22 mouse cellular contexts compared by ENCODE assay signal in genomic region chr2:158071633-158071995, GRCm38 (mm10). TPM values are rescaled to one million over a fixed set of nuclear protein-coding genes. Genes with fewer than 3 reads are reported as not detected.
DNase-seq lines count a peak whose midpoint lies in the region; ATAC-seq and TF ChIP-seq lines count a peak whose summit lies in the region.
"Had no signal": no experiment of that assay in that cellular context is flagged by ENCODE, and none has a peak within 500 bp of the region (broad histone marks: within the 10 kb centered on the region; RNA-seq: fewer than 3 reads in every experiment).

No protein-coding gene starts in this region.

- no peaks in the 10 kb centered on the region for H3K9me3 ChIP-seq in heart, embryonic 14.5 days (ENCODE audit: control insufficient read depth, low read length)
- H3K9me3 ChIP-seq in liver, postnatal 0 days (ENCODE audit: low read length): no peaks in the 10 kb centered on the region
- H3K9me3 ChIP-seq in liver, embryonic 11.5 days (ENCODE audit: control insufficient read depth, low read length): no peaks in the 10 kb centered on the region
- H3K9me3 ChIP-seq in stomach, embryonic 15.5 days: no peaks in the 10 kb centered on the region
- H3K9me3 ChIP-seq: embryonic facial prominence, embryonic 12.5 days; forebrain, embryonic 15.5 days; hindbrain, embryonic 15.5 days; limb, embryonic 10.5 days; liver, embryonic 13.5 days; lung, embryonic 15.5 days; neural tube, embryonic 15.5 days had no signal

- H3K9ac ChIP-seq in heart, embryonic 14.5 days (ENCODE audit: low read length): peak overlapping the region; percentile 26; the same call in 1 of the 2 replicates
- no peak overlapping the region for H3K9ac ChIP-seq in liver, postnatal 0 days (replicated peaks)
- H3K9ac ChIP-seq in liver, embryonic 11.5 days (ENCODE audit: low read depth, low read length): no peak overlapping the region
- no peak overlapping the region for H3K9ac ChIP-seq in stomach, embryonic 15.5 days
- H3K9ac ChIP-seq: embryonic facial prominence, embryonic 12.5 days; forebrain, embryonic 15.5 days; hindbrain, embryonic 15.5 days; liver, embryonic 13.5 days; lung, embryonic 15.5 days; neural tube, embryonic 15.5 days had no signal

- TF ChIP-seq CTCF in gastrocnemius, adult 2 months (IDR thresholded peaks at IDR 0.05): no peak
- TF ChIP-seq CTCF in liver, postnatal 0 days (IDR thresholded peaks at IDR 0.05; ENCODE audit: low read depth): no peak

- no peak for DNase-seq in gastrocnemius, adult 2 months
- DNase-seq in gastrocnemius, postnatal 36 days: no peak
- no peak for DNase-seq in heart, adult 9 months (ENCODE audit: low spot score in 2 of 2)
- DNase-seq in liver, postnatal 0 days: no peak
- DNase-seq in liver, embryonic 11.5 days (ENCODE audit: low spot score): no peak
- DNase-seq in right cerebral cortex, adult 2 months (ENCODE audit: low spot score in 2 of 2): no peak
- DNase-seq: cerebellum, adult 9-11 months; liver, embryonic 13.5 days; right cerebral cortex, postnatal 14 days; thymus, postnatal 25 days had no signal

- peak overlapping the region; percentile 49; the same call in 1 of the 2 replicates for H3K27ac ChIP-seq in gastrocnemius, adult 2 months
- H3K27ac ChIP-seq in heart, embryonic 14.5 days (replicated peaks in 1 of 2; ENCODE audit: control insufficient read depth in 1 of 2, insufficient read depth in 1 of 2, low read depth in 2 of 2, low read length in 2 of 2): peak overlapping the region; percentile 64 to 85
- peak overlapping the region; percentile 85 for H3K27ac ChIP-seq in liver, postnatal 0 days (ENCODE audit: low read depth)
- H3K27ac ChIP-seq in liver, embryonic 11.5 days (ENCODE audit: low read depth, low read length): no peak overlapping the region
- 0 out of 2 replicates have a peak overlapping the region, but pooled peaks have one; percentile 16 for H3K27ac ChIP-seq in stomach, embryonic 15.5 days
- H3K27ac ChIP-seq: embryonic facial prominence, embryonic 12.5 days; forebrain, embryonic 15.5 days; hindbrain, embryonic 15.5 days; left cerebral cortex, adult 2 months; limb, embryonic 10.5 days; liver, embryonic 13.5 days; lung, embryonic 15.5 days; neural tube, embryonic 15.5 days had no signal

- ATAC-seq in heart, embryonic 14.5 days (ENCODE audit: insufficient number of reproducible peaks, insufficient read depth, low FRiP score, low read depth): no peak
- no peak for ATAC-seq in liver, postnatal 0 days
- no peak for ATAC-seq in liver, embryonic 11.5 days (replicated peaks; ENCODE audit: low FRiP score)
- ATAC-seq in stomach, embryonic 15.5 days (ENCODE audit: insufficient read depth, low FRiP score, low read depth): no peak
- ATAC-seq: activated CD4-positive, CD25-positive, alpha-beta regulatory T cell, adult 4 months; forebrain, embryonic 15.5 days; midbrain, embryonic 16.5 days had no signal

- no peak overlapping the region for H3K4me3 ChIP-seq in gastrocnemius, adult 2 months
- no peak overlapping the region for H3K4me3 ChIP-seq in heart, embryonic 14.5 days (ENCODE audit: control insufficient read depth in 1 of 2, insufficient read depth in 1 of 2, low read depth in 1 of 2, low read length in 2 of 2)
- no peak overlapping the region for H3K4me3 ChIP-seq in liver, postnatal 0 days (ENCODE audit: low read depth, low read length)
- H3K4me3 ChIP-seq in liver, embryonic 11.5 days (ENCODE audit: low read depth, low read length): no peak overlapping the region
- H3K4me3 ChIP-seq in stomach, embryonic 15.5 days (replicated peaks): no peak overlapping the region
- H3K4me3 ChIP-seq: embryonic facial prominence, embryonic 12.5 days; erythroblast, embryonic 14.5 days; forebrain, embryonic 15.5 days; hindbrain, embryonic 15.5 days; left cerebral cortex, adult 2 months; limb, embryonic 10.5 days; liver, embryonic 13.5 days; lung, embryonic 15.5 days; neural tube, embryonic 15.5 days had no signal

- peaks cover 85% of the 10 kb centered on the region for H3K36me3 ChIP-seq in heart, embryonic 14.5 days (ENCODE audit: control insufficient read depth, insufficient read depth, low read length)
- peaks cover 50% of the 10 kb centered on the region for H3K36me3 ChIP-seq in liver, postnatal 0 days (replicated peaks; ENCODE audit: insufficient read depth, low read length)
- peaks cover 40% of the 10 kb centered on the region for H3K36me3 ChIP-seq in liver, embryonic 11.5 days (ENCODE audit: control insufficient read depth, insufficient read depth, low read length)
- peaks cover 19% of the 10 kb centered on the region; the same call in 1 of the 2 replicates for H3K36me3 ChIP-seq in stomach, embryonic 15.5 days

- no peaks in the 10 kb centered on the region for H3K27me3 ChIP-seq in heart, embryonic 14.5 days (ENCODE audit: control insufficient read depth, insufficient read depth, low read length)
- H3K27me3 ChIP-seq in liver, postnatal 0 days (ENCODE audit: insufficient read depth, low read length): no peaks in the 10 kb centered on the region
- H3K27me3 ChIP-seq in liver, embryonic 11.5 days (replicated peaks; ENCODE audit: control insufficient read depth, insufficient read depth, low read length): no peaks in the 10 kb centered on the region
- no peaks in the 10 kb centered on the region for H3K27me3 ChIP-seq in stomach, embryonic 15.5 days (replicated peaks)
- H3K27me3 ChIP-seq: embryonic facial prominence, embryonic 12.5 days; forebrain, embryonic 15.5 days; hindbrain, embryonic 15.5 days; liver, embryonic 13.5 days; lung, embryonic 15.5 days; neural tube, embryonic 15.5 days had no signal

- TF ChIP-seq EP300 in liver, postnatal 0 days (IDR thresholded peaks at IDR 0.05; ENCODE audit: low read depth): no peak

- intact Hi-C loops in gastrocnemius, adult 2 months (cut with DNase I): no loop called here
- intact Hi-C loops in gastrocnemius, postnatal 36 days (cut with DNase I): no loop called here

- WGBS in heart, embryonic 14.5 days: 71% methylated on average over 5 of the region's 5 CpGs
- WGBS in liver, postnatal 0 days (ENCODE audit: insufficient replicate concordance): 86% methylated on average over 5 of the region's 5 CpGs
- WGBS in liver, embryonic 11.5 days: 85% methylated on average over 5 of the region's 5 CpGs
- 72% methylated on average over 5 of the region's 5 CpGs for WGBS in stomach, embryonic 15.5 days

- peaks cover 13 to 29% of the 10 kb centered on the region in 2 experiments for H3K4me1 ChIP-seq in heart, embryonic 14.5 days (ENCODE audit: control insufficient read depth in 2 of 2, insufficient read depth in 2 of 2, low read length in 2 of 2)
- H3K4me1 ChIP-seq in liver, postnatal 0 days (ENCODE audit: insufficient read depth): peaks cover 32% of the 10 kb centered on the region
- H3K4me1 ChIP-seq in liver, embryonic 11.5 days (replicated peaks; ENCODE audit: control insufficient read depth, insufficient read depth, low read length): no peaks in the 10 kb centered on the region
- no peaks in the 10 kb centered on the region for H3K4me1 ChIP-seq in stomach, embryonic 15.5 days
- H3K4me1 ChIP-seq: embryonic facial prominence, embryonic 12.5 days; hindbrain, embryonic 15.5 days; limb, embryonic 10.5 days; lung, embryonic 15.5 days; neural tube, embryonic 15.5 days had no signal

- no peak overlapping the region for H3K4me2 ChIP-seq in heart, embryonic 14.5 days (ENCODE audit: low read length)
- H3K4me2 ChIP-seq in liver, postnatal 0 days (ENCODE audit: low read depth, low read length): no peak overlapping the region
- H3K4me2 ChIP-seq in liver, embryonic 11.5 days: no peak overlapping the region
- no peak overlapping the region for H3K4me2 ChIP-seq in stomach, embryonic 15.5 days
- H3K4me2 ChIP-seq: embryonic facial prominence, embryonic 12.5 days; forebrain, embryonic 15.5 days; hindbrain, embryonic 15.5 days; liver, embryonic 13.5 days; lung, embryonic 15.5 days; neural tube, embryonic 15.5 days had no signal

RNA-seq across cellular contexts. Expression of gene Rprd1b, which starts 43.3 kb away (rescaled TPM):
- total RNA-seq in gastrocnemius, adult 2 months (2021): 10 to 100 TPM; 30.2 to 31.9 TPM
- 10 to 100 TPM; 20.8 to 23.9 TPM for total RNA-seq in gastrocnemius, postnatal 36 days (2021)
- polyA plus RNA-seq in heart, embryonic 14.5 days (2014; fragmentation: Nextera tagmentation; extraction: Ambion mirVana): 25.8 and 28.4 TPM in 2 replicates
- polyA plus RNA-seq in liver, postnatal 0 days (2015; fragmentation: Nextera tagmentation; extraction: Ambion mirVana): 15.6 and 17.4 TPM in 2 replicates
- 48.2 and 52.5 TPM in 2 replicates for polyA plus RNA-seq in liver, embryonic 11.5 days (2014; fragmentation: Nextera tagmentation; extraction: Ambion mirVana)
- 40.7 and 41.2 TPM in 2 replicates for polyA plus RNA-seq in stomach, embryonic 15.5 days (2015; fragmentation: Nextera tagmentation; extraction: Ambion mirVana)

RNA-seq across cellular contexts. Expression of gene Tti1, which starts 43.4 kb away (rescaled TPM):
- total RNA-seq in gastrocnemius, adult 2 months (2021): 10 to 100 TPM; 21.3 to 23.0 TPM
- 10 to 100 TPM; 14.5 to 18.3 TPM for total RNA-seq in gastrocnemius, postnatal 36 days (2021)
- 23.5 and 24.4 TPM in 2 replicates for polyA plus RNA-seq in heart, embryonic 14.5 days (2014; fragmentation: Nextera tagmentation; extraction: Ambion mirVana)
- polyA plus RNA-seq in liver, postnatal 0 days (2015; fragmentation: Nextera tagmentation; extraction: Ambion mirVana): 4.7 and 5.4 TPM in 2 replicates
- 30.2 and 34.3 TPM in 2 replicates for polyA plus RNA-seq in liver, embryonic 11.5 days (2014; fragmentation: Nextera tagmentation; extraction: Ambion mirVana)
- polyA plus RNA-seq in stomach, embryonic 15.5 days (2015; fragmentation: Nextera tagmentation; extraction: Ambion mirVana): 18.2 and 22.2 TPM in 2 replicates
